Mouse (Mus musculus): ENCODE data around the gene Pwp1. TPM values are rescaled to one million over a fixed set of nuclear protein-coding genes. Genes with fewer than 3 reads are reported as not detected.
"Not testable (repeated sequence)": the region's sequence is repeated elsewhere in the genome, so short reads cannot be mapped to it uniquely, and the experiment has no call there.

Gene Pwp1
- total RNA-seq (2021), result 10 to 100 TPM; 19.3 to 19.7 TPM

- DNase-seq, result peak; percentile 4 to 18
Measured at GRCm38 (mm10) chr10:85829085-85829853, at the start of gene Pwp1. Gene Pwp1 (plus strand): TSS chr10:85829494.

- not testable (repeated sequence) for DNase-seq
Measured at GRCm38 (mm10) chr10:85822143-85822696, 7.1 kb upstream of the Pwp1 start.

- not testable (repeated sequence) for DNase-seq
Measured at GRCm38 (mm10) chr10:85823752-85824151, 5.5 kb upstream of the Pwp1 start.

- DNase-seq, result not testable (repeated sequence)
Measured at GRCm38 (mm10) chr10:85828722-85829084, 591 bp upstream of the Pwp1 start.

GRCm38 (mm10) chr10:85846105-85846862 lies 17.0 kb downstream of the Pwp1 start:
- no peak for DNase-seq

GRCm38 (mm10) chr10:85871698-85872478 lies 42.6 kb downstream of the Pwp1 start:
- peak; percentile 91 to 93 for DNase-seq

- DNase-seq, result no peak
Measured at GRCm38 (mm10) chr10:85872479-85872773, 43.1 kb downstream of the Pwp1 start.

GRCm38 (mm10) chr10:85873861-85874544 lies 44.7 kb downstream of the Pwp1 start:
- DNase-seq, result no peak

- no peak for DNase-seq
Measured at GRCm38 (mm10) chr10:85875812-85876211, 46.5 kb downstream of the Pwp1 start.

- no peak for DNase-seq
Measured at GRCm38 (mm10) chr10:85879886-85880486, 50.7 kb downstream of the Pwp1 start.

- DNase-seq, result peak; percentile 96 to 97
Measured at GRCm38 (mm10) chr10:85916498-85917309, 87.4 kb downstream of the Pwp1 start, which contains the start of gene Prdm4. Gene Prdm4 (minus strand): TSS chr10:85917142.

GRCm38 (mm10) chr10:85927676-85928445 lies 98.6 kb downstream of the Pwp1 start, which contains the start of gene Ascl4:
Gene Ascl4 (plus strand): TSS chr10:85927681.
- peak in 1 of 2 experiments; percentile 17 for DNase-seq

GRCm38 (mm10) chr10:85928499-85929207 lies 99.4 kb downstream of the Pwp1 start:
- DNase-seq, result peak; percentile 76 to 78

GRCm38 (mm10) chr10:85929208-85929591 lies 99.9 kb downstream of the Pwp1 start:
- no peak for DNase-seq

- DNase-seq, result no peak
Measured at GRCm38 (mm10) chr10:85929962-85930361, 100.7 kb downstream of the Pwp1 start.

GRCm38 (mm10) chr10:85936280-85936965 lies 107.1 kb downstream of the Pwp1 start:
- DNase-seq, result no peak
